Mouse (Mus musculus) left cerebral cortex, adult 2 months (tissue): Measurements from ENCODE around the gene Scrn3. TPM values are rescaled to one million over a fixed set of nuclear protein-coding genes. Genes with fewer than 3 reads are reported as not detected.

Experiments used
- DNase-seq, 2 experiments: peaks; one replicate each; pipeline ENCODE4 v3.0.0; 2021 to 2022; ENCODE audit warnings: low spot score in 2 of 2, mixed read lengths in 1 of 2; ENCODE audit errors: extremely low spot score in 1 of 2
- H3K27ac ChIP-seq: fragments of 200-600 bp; 2 replicates; pipeline ENCODE4 v1.8.1; 2022
- H3K4me3 ChIP-seq: fragments of 200-600 bp; 2 replicates; pipeline ENCODE4 v1.8.1; 2022
- CTCF ChIP-seq: fragments of 200-600 bp; IDR thresholded peaks from 2 replicates; pipeline ENCODE4 v1.8.1; 2022; ENCODE audit warnings: antibody characterized with exemption, mild to moderate bottlenecking, moderate library complexity
- intact Hi-C: fragments of 180-260 bp; cut with DNase I; formaldehyde crosslinking; loops from one replicate; pipeline ENCODE4 v1.15.1; 2025
- total RNA-seq, 2 experiments: library from RNA; stranded (reverse); gene quantifications; 2 replicates each; pipeline ENCODE4 v1.2.3; 2021

Gene Scrn3
- total RNA-seq, 2 experiments from 2014 or later: 17.8 to 19.5 TPM

GRCm38 (mm10) chr2:73338415-73338814, 26.0 kb downstream of the Scrn3 start:
- TF ChIP-seq CTCF: no peak
- Histone ChIP-seq H3K4me3 (no peak overlapping the region), H3K27ac (no peak overlapping the region)
- intact Hi-C loops: no loop called here
- DNase-seq: no peak

- intact Hi-C loops: no loop called here
Observed at GRCm38 (mm10) chr2:73343701-73344100, 31.3 kb downstream of the Scrn3 start.

GRCm38 (mm10) chr2:73345204-73345603, 32.8 kb downstream of the Scrn3 start:
- no peak for TF ChIP-seq CTCF
- intact Hi-C loops: no loop called here

More at GRCm38 (mm10) chr2:73343701-73344100, 31.3 kb downstream of the Scrn3 start:
- DNase-seq: no peak
- H3K27ac ChIP-seq: no peak overlapping the region
- no peak for TF ChIP-seq CTCF
- no peak overlapping the region for H3K4me3 ChIP-seq

GRCm38 (mm10) chr2:73346345-73347086, 34.1 kb downstream of the Scrn3 start:
- Histone ChIP-seq H3K4me3 (no peak overlapping the region), H3K27ac (peak overlapping the region; percentile 53)
- DNase-seq: peak; percentile 23 to 28
- no peak for TF ChIP-seq CTCF
- intact Hi-C loops: no loop called here

More at GRCm38 (mm10) chr2:73345204-73345603, 32.8 kb downstream of the Scrn3 start:
- Histone ChIP-seq H3K4me3 (no peak overlapping the region), H3K27ac (peak overlapping the region; percentile 53; the same call in 1 of the 2 replicates)
- no peak for DNase-seq

GRCm38 (mm10) chr2:73347136-73347535, 34.7 kb downstream of the Scrn3 start:
- H3K27ac ChIP-seq: peak overlapping the region; percentile 1; the same call in 1 of the 2 replicates

GRCm38 (mm10) chr2:73347766-73348165, 35.4 kb downstream of the Scrn3 start:
- no peak for DNase-seq
- no peak for TF ChIP-seq CTCF
- no peak overlapping the region for H3K4me3 ChIP-seq
- intact Hi-C loops: no loop called here
- H3K27ac ChIP-seq: peak overlapping the region; percentile 7; the same call in 1 of the 2 replicates

More at GRCm38 (mm10) chr2:73347136-73347535, 34.7 kb downstream of the Scrn3 start:
- no peak overlapping the region for H3K4me3 ChIP-seq
- intact Hi-C loops: no loop called here
- no peak for DNase-seq
- no peak for TF ChIP-seq CTCF

GRCm38 (mm10) chr2:73348221-73348620, 35.8 kb downstream of the Scrn3 start:
- DNase-seq: no peak
- intact Hi-C loops: no loop called here
- H3K27ac ChIP-seq: 0 out of 2 replicates have a peak overlapping the region, but pooled peaks have one; percentile 7
- H3K4me3 ChIP-seq: no peak overlapping the region
- no peak for TF ChIP-seq CTCF

- Histone ChIP-seq H3K27ac (peak overlapping the region; percentile 64; the same call in 1 of the 2 replicates), H3K4me3 (no peak overlapping the region)
- no peak for DNase-seq
- no peak for TF ChIP-seq CTCF
- intact Hi-C loops: no loop called here
Observed at GRCm38 (mm10) chr2:73351496-73351895, 39.1 kb downstream of the Scrn3 start.

- no peak for TF ChIP-seq CTCF
- intact Hi-C loops: no loop called here
- H3K27ac ChIP-seq: peak overlapping the region; percentile 64; the same call in 1 of the 2 replicates
- DNase-seq: no peak
- H3K4me3 ChIP-seq: no peak overlapping the region
Observed at GRCm38 (mm10) chr2:73351927-73352374, 39.5 kb downstream of the Scrn3 start.

GRCm38 (mm10) chr2:73357004-73357403, 44.6 kb downstream of the Scrn3 start:
- Histone ChIP-seq H3K27ac (no peak overlapping the region), H3K4me3 (no peak overlapping the region)
- no peak for TF ChIP-seq CTCF
- intact Hi-C loops: no loop called here
- DNase-seq: no peak

GRCm38 (mm10) chr2:73359941-73360340, 47.5 kb downstream of the Scrn3 start:
- TF ChIP-seq CTCF: no peak
- H3K27ac ChIP-seq: no peak overlapping the region
- intact Hi-C loops: loop anchor here (5.0 kb wide), 1 partner anchor 38 kb away; no protein-coding TSS in a partner anchor
- DNase-seq: no peak
- no peak overlapping the region for H3K4me3 ChIP-seq

GRCm38 (mm10) chr2:73360536-73360935, 48.1 kb downstream of the Scrn3 start:
- Histone ChIP-seq H3K4me3 (no peak overlapping the region), H3K27ac (no peak overlapping the region)
- no peak for TF ChIP-seq CTCF
- intact Hi-C loops: loop anchor here (5.0 kb wide), 1 partner anchor 38 kb away; no protein-coding TSS in a partner anchor
- no peak for DNase-seq
